Mouse (Mus musculus) adrenal gland, adult 8-10 months (tissue): ENCODE measurements around the gene 2010109A12Rik. TPM values are rescaled to one million over a fixed set of nuclear protein-coding genes. Genes with fewer than 3 reads are reported as not detected.

Source experiments
- DNase-seq: peaks from one replicate; pipeline ENCODE4 v3.0.0; 2022
- total RNA-seq, 4 experiments: library from RNA; stranded (reverse); gene quantifications; 2 replicates each; pipeline ENCODE4 v1.2.4; 2022

Gene 2010109A12Rik
- 1 to 10 TPM in 1 of 4 experiments, under 1 TPM in 3; 0.65 to 1.3 (median 0.81) TPM for total RNA-seq

- peak; percentile 90 for DNase-seq
Observed at GRCm38 (mm10) chr5:93206109-93207005, at the start of gene 2010109A12Rik, which contains the start of gene Ccni. 2010109A12Rik (plus strand) TSS chr5:93206518. Ccni (minus strand) TSS chr5:93206495.

DNA sequence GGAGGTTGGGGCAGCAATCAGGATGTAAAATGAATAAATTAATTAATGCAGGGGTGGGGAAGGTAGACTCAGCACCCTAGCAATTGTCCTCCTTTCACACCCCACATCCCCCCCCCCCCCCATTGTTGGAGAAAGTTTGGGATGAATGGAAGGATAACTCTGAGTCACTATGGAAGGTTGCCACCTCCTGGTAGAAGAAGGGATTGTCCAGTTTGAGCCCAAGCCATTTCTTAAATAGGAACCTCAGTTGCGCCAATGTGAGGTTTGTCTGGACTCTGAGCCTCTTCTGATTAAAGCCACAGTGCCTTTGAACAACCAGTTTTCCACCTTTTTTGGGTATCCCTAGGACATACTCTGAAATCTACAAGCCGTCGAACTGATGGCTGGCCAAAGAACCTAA is 42.8 kb upstream of the 2010109A12Rik start:
- no peak for DNase-seq

GRCm38 (mm10) chr5:93167919-93168516 is 38.3 kb upstream of the 2010109A12Rik start:
- no peak for DNase-seq

DNA sequence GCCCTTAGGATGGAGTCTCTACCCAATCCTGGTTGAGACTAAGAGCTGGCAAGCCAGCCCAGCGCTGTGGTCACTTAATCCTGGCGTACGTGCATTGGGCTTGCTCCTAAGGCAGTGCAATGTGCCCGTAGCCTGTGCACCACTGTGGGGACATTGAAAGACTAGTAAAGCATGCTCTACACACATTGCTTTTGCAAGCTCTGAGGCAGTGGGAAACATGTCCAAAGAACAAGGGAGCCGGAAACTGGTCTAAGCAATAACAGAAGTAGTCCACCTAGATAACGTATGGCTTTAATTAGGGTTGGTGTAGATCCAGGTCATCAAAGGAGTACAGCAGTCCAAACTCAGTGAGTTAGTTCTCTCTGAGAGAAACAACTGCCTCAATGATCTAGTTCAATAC is 37.7 kb upstream of the 2010109A12Rik start:
- no peak for DNase-seq

- no peak for DNase-seq
Observed at GRCm38 (mm10) chr5:93171420-93171819, 34.9 kb upstream of the 2010109A12Rik start.

DNA sequence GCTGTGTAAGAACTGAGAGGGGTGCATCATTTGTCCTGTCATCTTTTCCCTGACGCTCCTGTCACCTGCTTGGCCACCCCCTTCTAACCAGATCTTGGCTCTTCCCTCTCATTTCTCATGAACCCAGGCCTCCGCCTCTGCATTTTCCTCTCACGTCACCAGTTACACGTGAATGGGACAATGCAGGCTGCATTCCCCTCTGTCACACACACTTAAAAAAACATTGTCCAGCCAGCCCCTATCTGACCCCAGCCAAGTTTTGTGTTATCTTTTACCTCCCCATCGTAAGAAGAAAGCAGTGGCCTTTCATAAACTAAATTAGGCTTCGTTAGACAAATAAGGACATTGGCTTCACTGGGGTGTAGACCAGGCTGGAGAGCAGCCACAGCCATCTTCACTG is 33.8 kb upstream of the 2010109A12Rik start:
- no peak for DNase-seq

GRCm38 (mm10) chr5:93174675-93175074 is 31.6 kb upstream of the 2010109A12Rik start:
- DNase-seq: no peak

- no peak for DNase-seq
Observed at GRCm38 (mm10) chr5:93178616-93179015, 27.7 kb upstream of the 2010109A12Rik start.

- no peak for DNase-seq
Observed at GRCm38 (mm10) chr5:93180252-93180651, 26.1 kb upstream of the 2010109A12Rik start.

- no peak for DNase-seq
Observed at GRCm38 (mm10) chr5:93183311-93183710, 23.0 kb upstream of the 2010109A12Rik start.

DNA sequence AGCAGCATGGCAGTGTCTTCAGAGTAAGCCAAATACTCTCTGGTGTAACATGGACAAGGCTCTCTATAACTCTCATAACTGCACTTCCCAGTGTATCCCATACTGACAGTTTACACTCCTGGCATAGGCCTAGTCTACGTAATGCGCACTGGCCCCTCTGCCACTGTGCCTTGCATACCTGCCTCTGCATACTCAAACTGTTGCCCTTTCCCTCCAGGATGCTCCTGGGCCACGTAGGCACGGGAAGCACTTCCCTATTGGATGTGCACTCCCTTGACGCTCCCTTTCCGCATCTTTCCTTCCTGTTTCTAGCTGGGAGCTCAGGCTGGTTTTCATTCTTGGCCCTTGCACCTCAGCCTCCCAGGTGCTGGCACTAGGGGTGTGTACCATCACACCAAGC is 21.8 kb upstream of the 2010109A12Rik start:
- no peak for DNase-seq

DNA sequence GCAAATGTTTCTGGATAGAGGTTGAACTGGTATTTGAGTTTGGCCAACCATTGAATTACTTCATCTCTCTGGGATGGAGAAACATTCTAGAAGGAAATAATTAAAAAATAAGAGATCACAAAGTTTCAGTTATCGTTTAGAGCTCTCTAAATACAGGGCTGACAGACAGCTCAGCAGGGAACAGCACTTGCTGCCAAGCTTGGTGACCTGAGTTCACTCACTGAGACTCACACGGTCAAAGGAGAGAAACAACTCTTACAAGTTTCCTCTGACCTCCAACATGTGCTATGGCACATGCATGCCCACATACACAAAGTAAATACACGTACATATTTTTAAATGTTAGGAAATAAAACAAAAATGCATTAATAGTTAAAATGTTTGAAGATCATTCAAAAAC is 16.7 kb upstream of the 2010109A12Rik start:
- DNase-seq: no peak

DNA sequence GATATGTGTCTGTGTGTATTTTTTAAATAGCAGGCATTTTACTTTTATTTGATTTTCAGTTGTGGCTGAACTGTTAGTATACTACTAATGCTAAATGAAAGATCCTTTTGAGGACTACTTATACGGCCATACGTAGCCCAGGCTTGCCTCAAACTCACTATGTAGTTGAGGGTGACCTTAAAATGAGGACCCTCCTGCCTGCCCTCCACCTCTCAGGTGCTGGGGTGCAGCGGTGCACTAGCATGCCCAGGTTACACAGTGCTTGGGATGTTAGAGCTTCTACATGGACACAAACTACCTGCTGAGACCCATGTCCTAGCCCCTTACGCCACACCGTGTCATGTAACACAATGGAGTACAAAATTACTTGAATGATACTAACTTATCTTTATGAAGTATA is 15.9 kb upstream of the 2010109A12Rik start:
- no peak for DNase-seq

DNA sequence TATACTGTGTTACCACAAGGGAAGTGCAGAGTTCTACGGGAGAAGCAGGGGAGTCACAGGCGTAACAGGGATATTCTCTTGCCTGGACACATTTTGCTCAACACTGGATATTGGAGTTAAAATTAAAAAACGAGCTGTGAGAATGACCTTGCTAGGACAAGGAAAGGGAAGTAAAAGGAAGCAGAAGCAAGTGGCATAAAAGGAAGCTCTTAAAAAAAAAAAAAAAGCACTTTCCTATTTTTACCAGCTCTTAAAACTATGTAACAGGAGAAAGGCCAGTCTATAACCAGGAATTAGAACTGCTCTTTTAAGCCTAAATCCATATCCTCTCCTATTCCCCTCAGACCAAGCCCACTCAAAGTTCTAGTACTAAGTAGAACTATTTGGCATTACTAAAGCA is 8.1 kb upstream of the 2010109A12Rik start:
- no peak for DNase-seq

GRCm38 (mm10) chr5:93201181-93201580 is 5.1 kb upstream of the 2010109A12Rik start:
- DNase-seq: no peak

DNA sequence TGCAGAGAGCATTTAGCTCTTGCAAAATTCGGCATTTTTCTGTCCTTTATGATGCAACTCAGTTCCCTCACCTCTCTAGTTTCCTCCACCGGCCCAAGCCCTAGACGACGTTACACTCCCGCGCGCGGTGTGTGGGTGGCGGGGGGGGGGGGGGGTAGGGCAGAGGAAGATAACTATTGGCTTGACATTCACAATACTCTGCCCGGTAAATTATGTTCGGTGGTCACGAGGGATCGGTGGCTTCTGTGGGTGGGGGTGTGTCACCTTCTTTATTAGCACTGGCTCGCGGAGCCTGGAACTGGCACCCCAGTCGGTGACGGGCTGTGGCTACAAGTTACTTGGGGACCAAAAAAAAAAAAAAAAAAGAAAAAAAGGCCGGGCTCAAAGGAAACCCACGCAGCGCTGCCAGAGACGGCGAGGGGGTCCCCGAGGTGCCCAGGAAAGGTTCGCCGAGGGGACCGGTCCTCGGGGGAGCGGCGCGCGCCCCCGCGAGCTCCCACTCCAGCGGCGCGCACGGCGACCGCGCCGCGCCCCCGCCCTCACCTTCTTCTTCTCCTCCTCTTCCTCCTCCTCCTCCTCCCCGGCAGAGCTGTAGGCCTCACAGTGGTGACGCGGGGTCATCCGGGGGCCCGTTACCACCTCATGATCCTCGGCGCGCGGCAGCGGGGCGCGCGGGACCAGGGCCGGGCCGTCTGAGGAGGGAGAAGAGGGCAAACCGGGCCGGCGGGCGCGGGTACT is 778 bp upstream of the 2010109A12Rik start:
- DNase-seq: peak; percentile 45

GRCm38 (mm10) chr5:93207006-93207348 is 659 bp downstream of the 2010109A12Rik start:
- DNase-seq: peak; percentile 18

DNA sequence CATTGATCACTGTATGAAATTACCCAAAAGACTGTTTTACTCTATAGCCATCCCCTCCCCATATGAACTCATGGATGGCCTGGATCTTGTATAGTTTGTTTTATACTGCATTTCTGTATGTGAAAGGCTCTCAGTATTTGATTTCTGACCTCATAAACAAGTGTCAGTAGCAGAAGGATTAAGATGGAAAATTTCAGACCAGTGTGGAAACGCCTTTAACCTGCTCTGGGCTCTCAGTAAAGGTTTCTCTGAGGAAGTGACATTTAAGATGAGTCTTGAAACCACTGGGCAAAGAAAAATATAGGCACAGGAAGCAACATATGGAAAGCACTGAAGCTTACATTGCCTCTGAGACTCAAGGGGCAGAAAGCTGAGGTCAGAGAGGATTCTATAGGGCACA is 1.2 kb downstream of the 2010109A12Rik start:
- DNase-seq: no peak

GRCm38 (mm10) chr5:93218375-93218774 is 12.1 kb downstream of the 2010109A12Rik start:
- no peak for DNase-seq

DNA sequence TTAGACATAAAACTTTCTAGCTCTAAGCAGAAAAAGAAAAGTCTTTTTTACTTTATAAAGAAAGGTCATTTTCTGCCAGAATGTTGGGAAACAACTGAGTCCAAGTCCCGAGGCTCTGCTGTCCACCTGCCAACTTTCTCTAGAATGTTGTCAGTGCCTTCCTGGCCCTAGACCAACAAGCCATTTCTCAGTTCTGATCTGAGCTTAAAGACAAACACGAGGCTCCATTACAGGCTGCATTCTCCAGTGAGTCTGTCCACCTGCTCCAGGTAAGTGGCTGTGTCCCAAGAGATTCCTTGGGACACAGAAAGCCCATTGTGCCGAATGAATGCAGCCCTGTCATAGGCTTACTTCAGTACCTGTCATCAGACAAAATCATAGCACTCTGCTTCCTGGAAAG is 15.3 kb downstream of the 2010109A12Rik start:
- peak; percentile 19 for DNase-seq

DNA sequence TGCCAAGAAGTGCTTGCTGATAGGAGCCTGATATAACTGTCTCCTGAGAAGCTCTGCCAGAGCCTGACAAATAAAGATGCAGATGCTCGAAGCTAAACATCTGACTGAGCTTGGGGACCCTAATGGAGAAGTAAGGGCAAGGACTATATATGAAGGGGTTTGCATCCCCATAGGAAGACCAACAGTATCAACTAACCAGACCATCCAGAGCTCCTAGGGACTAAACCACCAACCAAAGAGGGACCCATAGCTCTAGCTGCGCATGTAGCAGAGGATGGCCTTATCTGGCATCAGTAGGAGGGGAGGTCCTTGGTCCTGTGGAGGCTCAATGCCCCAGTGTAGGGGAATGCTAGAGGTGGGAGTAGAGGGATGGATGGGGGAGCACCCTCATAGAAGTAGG is 18.2 kb downstream of the 2010109A12Rik start:
- DNase-seq: no peak

- no peak for DNase-seq
Observed at GRCm38 (mm10) chr5:93227157-93227556, 20.8 kb downstream of the 2010109A12Rik start.

DNA sequence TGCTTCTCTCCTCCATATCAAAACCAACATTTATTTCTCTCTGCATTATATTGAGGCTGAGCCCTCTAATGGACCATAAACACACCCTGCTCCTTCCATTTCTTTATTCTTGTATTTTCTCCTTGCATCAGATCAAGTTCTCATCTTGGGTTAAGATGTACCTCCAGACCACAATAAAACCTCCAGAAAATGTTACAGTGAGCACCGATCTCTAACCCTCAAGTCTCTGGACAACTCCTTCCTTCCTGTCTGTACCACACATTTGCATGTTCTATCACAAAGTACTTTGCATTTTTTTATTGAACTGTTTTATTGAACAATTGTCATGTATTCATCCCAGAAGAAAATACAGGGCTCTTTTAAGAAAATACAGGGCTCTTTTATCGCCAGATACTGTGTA is 23.2 kb downstream of the 2010109A12Rik start:
- no peak for DNase-seq
